Mouse (Mus musculus): ENCODE measurements around the gene Trpm3. TPM values are rescaled to one million over a fixed set of nuclear protein-coding genes. Genes with fewer than 3 reads are reported as not detected.

Gene Trpm3
- polyA plus RNA-seq, 2 experiments = 0.03 TPM; not detected in 1

DNA sequence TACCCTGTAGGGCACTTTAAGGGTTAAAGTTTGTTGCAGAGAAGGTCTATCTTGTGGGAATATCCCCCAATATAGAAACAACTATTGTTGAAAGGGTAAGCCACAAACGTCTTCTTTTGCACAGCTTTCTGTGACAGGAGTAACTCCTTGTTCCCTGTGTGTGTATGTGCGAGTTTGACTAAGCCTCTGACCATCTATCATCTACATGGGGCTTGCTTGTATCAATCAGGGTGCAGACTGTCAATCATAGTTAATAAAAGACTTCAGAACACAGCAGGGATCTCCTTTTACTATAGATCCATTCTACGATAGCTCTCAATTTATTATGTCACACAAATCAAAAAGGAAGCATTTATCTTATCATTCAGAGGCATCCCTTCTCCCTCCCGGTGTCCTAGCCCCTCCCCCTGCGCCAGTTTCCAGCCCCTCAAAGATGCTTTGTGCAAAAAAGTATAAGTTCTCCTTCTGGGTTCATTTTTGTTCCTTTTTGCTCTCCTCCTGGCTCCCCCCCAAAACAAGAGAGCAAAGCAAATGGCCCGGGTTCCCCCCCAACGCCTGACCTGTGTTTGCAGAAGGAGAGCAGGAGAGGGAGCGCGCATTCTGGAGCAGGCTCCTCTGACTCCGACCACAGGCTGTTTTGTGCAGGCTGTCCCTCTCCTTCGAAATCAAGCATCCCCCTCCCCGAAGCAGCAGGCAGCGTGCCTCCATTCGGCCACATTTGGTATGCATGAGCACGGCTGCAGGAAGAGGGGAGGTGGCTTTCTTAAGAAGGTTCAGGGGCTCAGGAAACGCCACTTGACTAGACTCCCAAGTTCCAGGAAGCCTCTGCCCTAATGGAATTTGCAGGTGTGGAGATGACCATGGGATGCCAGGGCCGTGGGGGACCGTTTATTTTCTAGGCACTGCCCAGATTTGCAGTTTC, 308.8 kb downstream of the Trpm3 start:
- ATAC-seq (ENCODE audit: insufficient read depth) (no peak), DNase-seq (ENCODE audit: low read depth in 3 of 3, low spot score in 3 of 3) (no peak)
- TF ChIP-seq CTCF (IDR thresholded peaks at IDR 0.05; ENCODE audit: low read depth) (no peak), EP300 (IDR thresholded peaks at IDR 0.05; ENCODE audit: low read depth) (no peak)
- H3K36me3 ChIP-seq (replicated peaks; ENCODE audit: control insufficient read depth, insufficient read depth, low read depth) = no peaks in the 10 kb centered on the region
- H3K9ac ChIP-seq (replicated peaks) = no peak overlapping the region
- H3K9me3 ChIP-seq (ENCODE audit: control insufficient read depth, low read length) = no peaks in the 10 kb centered on the region
- H3K4me1 ChIP-seq (replicated peaks; ENCODE audit: control insufficient read depth in 2 of 2, insufficient read depth in 2 of 2, low read length in 1 of 2) = no peaks in the 10 kb centered on the region
- H3K4me3 ChIP-seq (ENCODE audit: insufficient read depth in 1 of 2, low read depth in 2 of 2, low read length in 2 of 2) = no peak overlapping the region
- no peaks in the 10 kb centered on the region for H3K27me3 ChIP-seq (ENCODE audit: control insufficient read depth, insufficient read depth, low read length)
- 5% methylated on average over 18 of the region's 18 CpGs for WGBS (ENCODE audit: insufficient replicate concordance)
- no peak overlapping the region for H3K27ac ChIP-seq
- H3K4me2 ChIP-seq (ENCODE audit: low read depth) = no peak overlapping the region

DNA sequence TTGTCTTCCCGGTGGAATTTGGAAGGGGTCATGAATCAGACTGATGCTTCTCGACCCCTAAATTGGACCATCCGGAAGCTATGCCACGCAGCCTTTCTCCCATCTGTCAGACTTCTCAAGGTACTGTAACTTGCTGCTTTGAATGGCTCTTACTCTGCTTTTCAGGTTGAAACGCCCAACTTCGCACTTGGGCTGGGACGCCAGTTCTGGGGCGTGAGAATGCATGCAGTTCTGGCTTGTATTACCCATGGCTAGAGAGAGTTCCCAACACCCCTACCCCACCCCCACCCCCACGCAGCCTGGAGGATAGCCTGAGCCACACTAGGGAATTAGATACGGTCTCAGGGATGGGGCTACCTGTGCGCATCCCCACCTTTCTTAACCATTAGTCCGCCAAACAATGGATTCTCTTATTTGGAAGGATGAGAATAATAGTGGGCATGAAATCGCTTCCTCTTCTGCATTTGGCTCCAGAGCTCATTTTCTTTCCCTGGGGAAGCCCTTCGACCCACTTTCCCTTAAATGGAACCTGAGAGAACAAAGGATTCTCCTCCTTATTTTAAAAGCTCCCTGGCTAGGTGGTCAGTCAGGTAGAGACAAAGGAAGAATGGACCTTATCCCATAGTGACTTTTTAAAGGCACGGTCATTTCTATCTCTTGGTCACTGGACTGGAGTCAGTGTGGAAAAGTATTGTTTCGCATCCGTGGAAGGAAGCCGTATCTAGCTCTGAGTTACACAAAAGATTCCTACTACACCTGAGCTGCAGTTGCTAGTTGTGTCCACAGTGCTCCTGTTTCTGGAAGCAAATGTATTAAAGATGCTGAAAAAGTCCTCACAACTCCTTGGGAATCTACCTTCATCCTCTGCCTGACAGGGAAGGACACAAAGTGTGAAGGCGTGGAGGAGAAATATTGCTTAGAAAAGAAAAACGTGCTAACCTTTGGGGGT, 309.8 kb downstream of the Trpm3 start:
- Histone ChIP-seq H3K4me2 (ENCODE audit: low read depth) (no peak overlapping the region), H3K27ac (no peak overlapping the region), H3K4me1 (replicated peaks; ENCODE audit: control insufficient read depth in 2 of 2, insufficient read depth in 2 of 2, low read length in 1 of 2) (no peaks in the 10 kb centered on the region), H3K9me3 (ENCODE audit: control insufficient read depth, low read length) (no peaks in the 10 kb centered on the region), H3K4me3 (ENCODE audit: insufficient read depth in 1 of 2, low read depth in 2 of 2, low read length in 2 of 2) (no peak overlapping the region), H3K9ac (replicated peaks) (no peak overlapping the region), H3K27me3 (ENCODE audit: control insufficient read depth, insufficient read depth, low read length) (no peaks in the 10 kb centered on the region), H3K36me3 (replicated peaks; ENCODE audit: control insufficient read depth, insufficient read depth, low read depth) (no peaks in the 10 kb centered on the region)
- TF ChIP-seq CTCF (IDR thresholded peaks at IDR 0.05; ENCODE audit: low read depth) = no peak
- no peak for TF ChIP-seq EP300 (IDR thresholded peaks at IDR 0.05; ENCODE audit: low read depth)
- 38% methylated on average over 20 of the region's 20 CpGs for WGBS (ENCODE audit: insufficient replicate concordance)
- DNase-seq (ENCODE audit: low read depth in 3 of 3, low spot score in 3 of 3) (no peak), ATAC-seq (ENCODE audit: insufficient read depth) (no peak)

DNA sequence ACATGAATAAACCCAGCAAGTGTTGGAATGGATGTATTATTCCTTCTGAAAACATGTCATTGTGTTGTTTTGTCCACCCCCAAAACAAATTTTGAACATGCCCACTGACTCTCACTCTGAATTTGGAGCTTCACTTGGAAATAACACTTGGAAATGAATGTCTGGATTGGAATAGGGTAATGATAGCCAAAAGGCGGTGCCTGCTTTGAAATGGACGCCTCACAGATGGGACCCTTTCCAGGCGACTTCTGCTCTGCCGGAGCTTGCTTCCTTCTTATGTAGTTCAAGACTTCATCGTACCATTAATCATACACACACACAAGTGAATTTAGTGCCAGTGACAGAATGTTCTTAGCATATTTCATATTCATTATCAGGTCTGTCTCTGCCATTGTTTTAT, 312.4 kb downstream of the Trpm3 start:
- 67% methylated on average over 5 of the region's 5 CpGs for WGBS (ENCODE audit: insufficient replicate concordance)
- no peaks in the 10 kb centered on the region for H3K9me3 ChIP-seq (ENCODE audit: control insufficient read depth, low read length)
- H3K27ac ChIP-seq = no peak overlapping the region
- H3K4me2 ChIP-seq (ENCODE audit: low read depth) = no peak overlapping the region
- H3K36me3 ChIP-seq (replicated peaks; ENCODE audit: control insufficient read depth, insufficient read depth, low read depth) = no peaks in the 10 kb centered on the region
- no peaks in the 10 kb centered on the region for H3K4me1 ChIP-seq (replicated peaks; ENCODE audit: control insufficient read depth in 2 of 2, insufficient read depth in 2 of 2, low read length in 1 of 2)
- H3K27me3 ChIP-seq (ENCODE audit: control insufficient read depth, insufficient read depth, low read length) = no peaks in the 10 kb centered on the region
- no peak overlapping the region for H3K9ac ChIP-seq (replicated peaks)
- TF ChIP-seq EP300 (IDR thresholded peaks at IDR 0.05; ENCODE audit: low read depth) = no peak
- TF ChIP-seq CTCF (IDR thresholded peaks at IDR 0.05; ENCODE audit: low read depth) = no peak
- no peak overlapping the region for H3K4me3 ChIP-seq (ENCODE audit: insufficient read depth in 1 of 2, low read depth in 2 of 2, low read length in 2 of 2)
- DNase-seq (ENCODE audit: low read depth in 3 of 3, low spot score in 3 of 3) (no peak), ATAC-seq (ENCODE audit: insufficient read depth) (no peak)

DNA sequence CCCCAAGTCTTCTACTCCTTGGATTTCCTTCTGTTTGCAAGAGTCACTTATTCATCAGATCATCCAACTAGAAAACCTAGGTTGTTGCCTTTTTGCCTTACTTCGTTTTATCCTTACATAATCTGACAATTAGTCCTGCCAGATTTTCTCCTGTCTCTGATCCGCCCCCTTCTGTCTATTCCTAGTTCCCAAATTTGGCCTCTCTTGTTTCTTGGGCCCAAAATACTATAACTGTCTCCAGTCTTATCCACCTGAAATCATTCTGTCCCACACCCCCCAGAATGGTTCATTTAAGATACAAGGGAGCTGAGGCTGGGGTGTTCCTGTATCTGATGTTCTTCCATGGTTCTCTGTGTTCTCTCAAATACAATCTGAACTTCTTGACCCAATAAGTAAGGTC, 318.1 kb downstream of the Trpm3 start:
- 43% methylated on average over 2 of the region's 2 CpGs for WGBS (ENCODE audit: insufficient replicate concordance)
- TF ChIP-seq CTCF (IDR thresholded peaks at IDR 0.05; ENCODE audit: low read depth) = no peak
- no peak for TF ChIP-seq EP300 (IDR thresholded peaks at IDR 0.05; ENCODE audit: low read depth)
- no peak overlapping the region for H3K9ac ChIP-seq (replicated peaks)
- H3K4me3 ChIP-seq (ENCODE audit: insufficient read depth in 1 of 2, low read depth in 2 of 2, low read length in 2 of 2) = no peak overlapping the region
- H3K4me1 ChIP-seq (replicated peaks; ENCODE audit: control insufficient read depth in 2 of 2, insufficient read depth in 2 of 2, low read length in 1 of 2) = no peaks in the 10 kb centered on the region
- no peaks in the 10 kb centered on the region for H3K27me3 ChIP-seq (ENCODE audit: control insufficient read depth, insufficient read depth, low read length)
- DNase-seq (ENCODE audit: low read depth in 3 of 3, low spot score in 3 of 3) = no peak
- H3K36me3 ChIP-seq (replicated peaks; ENCODE audit: control insufficient read depth, insufficient read depth, low read depth) = no peaks in the 10 kb centered on the region
- no peak for ATAC-seq (ENCODE audit: insufficient read depth)
- no peak overlapping the region for H3K27ac ChIP-seq
- H3K9me3 ChIP-seq (ENCODE audit: control insufficient read depth, low read length) = no peaks in the 10 kb centered on the region
- no peak overlapping the region for H3K4me2 ChIP-seq (ENCODE audit: low read depth)

DNA sequence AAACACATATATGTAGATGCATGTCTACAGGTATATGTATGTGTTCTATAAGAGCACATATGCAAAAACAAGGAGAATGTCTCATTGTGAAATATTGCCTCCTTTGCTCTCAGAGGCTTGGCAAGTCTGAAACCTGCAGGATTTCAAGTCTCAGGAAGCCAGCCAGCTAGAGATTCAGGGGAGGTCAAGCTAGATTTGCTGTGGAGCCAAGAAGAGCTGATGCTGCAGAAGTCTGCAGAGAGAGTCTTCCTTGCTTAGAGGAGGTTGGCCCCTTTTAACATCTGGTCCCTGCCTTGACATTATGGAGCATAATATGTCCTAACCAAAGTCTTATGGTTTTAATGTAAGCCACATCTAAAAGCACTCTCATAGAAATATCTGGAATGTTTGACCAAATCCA, 323.2 kb downstream of the Trpm3 start:
- no peak overlapping the region for H3K4me2 ChIP-seq (ENCODE audit: low read depth)
- H3K27me3 ChIP-seq (ENCODE audit: control insufficient read depth, insufficient read depth, low read length) = no peaks in the 10 kb centered on the region
- H3K4me1 ChIP-seq (replicated peaks; ENCODE audit: control insufficient read depth in 2 of 2, insufficient read depth in 2 of 2, low read length in 1 of 2) = no peaks in the 10 kb centered on the region
- no peaks in the 10 kb centered on the region for H3K9me3 ChIP-seq (ENCODE audit: control insufficient read depth, low read length)
- H3K36me3 ChIP-seq (replicated peaks; ENCODE audit: control insufficient read depth, insufficient read depth, low read depth) = no peaks in the 10 kb centered on the region
- no peak for DNase-seq (ENCODE audit: low read depth in 3 of 3, low spot score in 3 of 3)
- TF ChIP-seq EP300 (IDR thresholded peaks at IDR 0.05; ENCODE audit: low read depth) (no peak), CTCF (IDR thresholded peaks at IDR 0.05; ENCODE audit: low read depth) (no peak)
- no peak overlapping the region for H3K4me3 ChIP-seq (ENCODE audit: insufficient read depth in 1 of 2, low read depth in 2 of 2, low read length in 2 of 2)
- H3K27ac ChIP-seq = no peak overlapping the region
- ATAC-seq (ENCODE audit: insufficient read depth) = no peak
- H3K9ac ChIP-seq (replicated peaks) = no peak overlapping the region
